Mouse (Mus musculus): Measurements from ENCODE around the gene Ier2. TPM values are rescaled to one million over a fixed set of nuclear protein-coding genes. Genes with fewer than 3 reads are reported as not detected.
A peak's percentile ranks its signal among the peaks of the same experiment; 100 is the strongest.

The Ier2 gene
- polyA plus RNA-seq, 1 experiment from 2014 or later: 20.3 TPM

DNA sequence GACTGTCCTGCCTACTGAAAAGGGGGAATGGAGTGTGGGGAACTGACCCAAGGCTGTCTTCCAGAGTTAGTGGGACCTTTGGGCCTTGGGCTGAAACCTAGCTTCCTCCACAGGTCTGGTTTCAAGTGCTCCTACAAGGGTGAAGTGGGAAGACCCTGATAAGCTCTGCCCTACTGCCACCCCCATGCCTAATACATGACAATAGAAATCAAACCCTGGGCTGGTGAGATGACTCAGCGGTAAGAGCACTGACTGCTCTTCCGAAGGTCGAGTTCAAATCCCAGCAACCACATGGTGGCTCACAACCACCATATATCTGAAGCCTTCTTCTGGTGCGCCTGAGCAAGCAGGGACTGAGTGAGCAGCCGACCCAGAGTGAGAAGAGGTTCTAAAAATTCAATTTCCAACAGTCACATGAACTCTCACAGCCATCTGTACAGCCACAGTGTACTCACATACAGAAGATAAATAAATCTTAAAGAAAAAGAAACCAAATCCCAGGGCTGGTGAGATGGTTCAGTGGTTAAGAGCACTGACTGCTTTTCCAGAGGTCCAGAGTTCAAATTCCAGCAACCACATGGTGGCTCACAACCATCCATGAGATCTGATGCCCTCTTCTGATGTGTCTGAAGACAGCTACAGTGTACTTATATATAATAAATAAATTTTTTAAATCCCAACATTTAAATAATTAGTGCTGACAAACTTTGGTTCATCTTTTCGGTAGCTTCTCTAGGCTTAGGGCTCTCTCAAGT is 6.3 kb upstream of the Ier2 start:
- no peak for ATAC-seq (ENCODE audit: low FRiP score)

GRCm38 (mm10) chr8:84668081-84668480 is 5.4 kb upstream of the Ier2 start:
- Histone ChIP-seq H3K9ac (replicated peaks) (no peak overlapping the region), H3K27me3 (replicated peaks) (no peaks in the 10 kb centered on the region), H3K4me3 (replicated peaks) (no peak overlapping the region), H3K27ac (replicated peaks) (no peak overlapping the region), H3K4me1 (peaks cover 23% of the 10 kb centered on the region), H3K9me3 (replicated peaks) (no peaks in the 10 kb centered on the region), H3K4me2 (no peak overlapping the region), H3K36me3 (peaks cover 22% of the 10 kb centered on the region)
- ATAC-seq (ENCODE audit: low FRiP score): no peak
- 86% methylated on average over 1 of the region's 1 CpGs for WGBS

More for the DNA sequence above, 6.3 kb upstream of the Ier2 start:
- H3K9me3 ChIP-seq (replicated peaks): no peaks in the 10 kb centered on the region
- 87% methylated on average over 6 of the region's 6 CpGs for WGBS
- no peak overlapping the region for H3K4me2 ChIP-seq
- no peak overlapping the region for H3K27ac ChIP-seq (replicated peaks)
- no peak overlapping the region for H3K4me3 ChIP-seq (replicated peaks)
- peaks cover 18% of the 10 kb centered on the region for H3K4me1 ChIP-seq
- no peaks in the 10 kb centered on the region for H3K27me3 ChIP-seq (replicated peaks)
- H3K36me3 ChIP-seq: peaks cover 29% of the 10 kb centered on the region
- no peak overlapping the region for H3K9ac ChIP-seq (replicated peaks)

DNA sequence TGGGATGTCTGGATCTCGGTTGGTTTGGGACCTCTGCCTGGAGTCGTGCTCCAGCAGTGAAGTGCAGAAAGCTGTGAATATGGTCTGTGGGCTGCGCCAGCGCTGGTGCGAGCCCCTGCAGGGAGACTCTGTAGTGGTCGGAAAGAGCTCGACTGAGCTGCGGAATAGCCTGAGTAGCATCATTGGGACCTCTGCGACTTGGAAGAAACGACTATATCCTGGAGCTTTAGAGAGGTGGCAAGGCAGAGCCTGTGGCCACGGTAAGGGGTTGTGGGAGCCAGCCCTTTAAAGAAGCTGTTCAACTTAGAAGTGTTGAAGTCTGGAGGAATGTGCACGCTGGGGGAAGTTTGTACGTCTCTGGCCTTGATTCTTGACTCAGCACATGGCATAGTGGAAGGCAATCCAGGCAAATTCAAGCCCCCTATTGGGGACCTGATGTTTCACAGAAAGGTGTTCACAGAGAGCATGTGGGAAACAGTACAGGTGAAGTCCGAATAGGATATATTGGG is 2.8 kb upstream of the Ier2 start:
- peaks cover 44% of the 10 kb centered on the region for H3K4me1 ChIP-seq
- peak overlapping the region; percentile 66 for H3K4me3 ChIP-seq (replicated peaks)
- H3K4me2 ChIP-seq: peak overlapping the region; percentile 73
- peak; percentile 7 for ATAC-seq (ENCODE audit: low FRiP score)
- H3K9ac ChIP-seq (replicated peaks): peak overlapping the region; percentile 81
- H3K36me3 ChIP-seq: peaks cover 10% of the 10 kb centered on the region
- 3% methylated on average over 14 of the region's 14 CpGs for WGBS
- peak overlapping the region; percentile 91 for H3K27ac ChIP-seq (replicated peaks)
- H3K27me3 ChIP-seq (replicated peaks): no peaks in the 10 kb centered on the region
- no peaks in the 10 kb centered on the region for H3K9me3 ChIP-seq (replicated peaks)

- Histone ChIP-seq H3K4me1 (peaks cover 51% of the 10 kb centered on the region), H3K9ac (replicated peaks) (peak overlapping the region; percentile 81), H3K9me3 (replicated peaks) (no peaks in the 10 kb centered on the region)
Measured at GRCm38 (mm10) chr8:84664566-84665384, 2.1 kb upstream of the Ier2 start.

GRCm38 (mm10) chr8:84663483-84664327 is 1.1 kb upstream of the Ier2 start:
- WGBS: 3% methylated on average over 43 of the region's 43 CpGs
- Histone ChIP-seq H3K4me1 (peaks cover 55% of the 10 kb centered on the region), H3K4me3 (replicated peaks) (peak overlapping the region; percentile 66), H3K36me3 (peaks cover 3% of the 10 kb centered on the region; the same call in 1 of the 2 replicates), H3K27ac (replicated peaks) (peak overlapping the region; percentile 91), H3K9ac (replicated peaks) (peak overlapping the region; percentile 81), H3K27me3 (replicated peaks) (no peaks in the 10 kb centered on the region), H3K4me2 (peak overlapping the region; percentile 73), H3K9me3 (replicated peaks) (no peaks in the 10 kb centered on the region)
- peak; percentile 80 for ATAC-seq (ENCODE audit: low FRiP score)

More at GRCm38 (mm10) chr8:84664566-84665384, 2.1 kb upstream of the Ier2 start:
- peak overlapping the region; percentile 73 for H3K4me2 ChIP-seq
- WGBS: under 1% methylated on average over 29 of the region's 29 CpGs
- H3K36me3 ChIP-seq: peaks cover 4% of the 10 kb centered on the region
- ATAC-seq (ENCODE audit: low FRiP score): peak; percentile 69
- H3K27ac ChIP-seq (replicated peaks): peak overlapping the region; percentile 91
- no peaks in the 10 kb centered on the region for H3K27me3 ChIP-seq (replicated peaks)
- H3K4me3 ChIP-seq (replicated peaks): peak overlapping the region; percentile 66

GRCm38 (mm10) chr8:84661961-84662571 is 586 bp downstream of the Ier2 start:
- H3K36me3 ChIP-seq: no peaks in the 10 kb centered on the region
- WGBS: under 1% methylated on average over 61 of the region's 61 CpGs
- peak overlapping the region; percentile 73 for H3K4me2 ChIP-seq
- peaks cover 58% of the 10 kb centered on the region for H3K4me1 ChIP-seq
- ATAC-seq (ENCODE audit: low FRiP score): peak; percentile 1; the same call in 1 of the 2 replicates
- peak overlapping the region; percentile 85 for H3K27ac ChIP-seq (replicated peaks)
- H3K27me3 ChIP-seq (replicated peaks): no peaks in the 10 kb centered on the region
- H3K4me3 ChIP-seq (replicated peaks): peak overlapping the region; percentile 66
- no peaks in the 10 kb centered on the region for H3K9me3 ChIP-seq (replicated peaks)
- H3K9ac ChIP-seq (replicated peaks): peak overlapping the region; percentile 70

- Histone ChIP-seq H3K4me3 (replicated peaks) (peak overlapping the region; percentile 66), H3K4me1 (peaks cover 58% of the 10 kb centered on the region), H3K9me3 (replicated peaks) (no peaks in the 10 kb centered on the region), H3K36me3 (no peaks in the 10 kb centered on the region), H3K27ac (replicated peaks) (peak overlapping the region; percentile 85), H3K4me2 (peak overlapping the region; percentile 73), H3K9ac (replicated peaks) (peak overlapping the region; percentile 70), H3K27me3 (replicated peaks) (0 out of 2 replicates have a peak, but pooled peaks cover 3% of the 10 kb centered on the region)
- ATAC-seq (ENCODE audit: low FRiP score): no peak
- WGBS: 1% methylated on average over 24 of the region's 24 CpGs
Measured at GRCm38 (mm10) chr8:84661458-84661871, 1.2 kb downstream of the Ier2 start.

- Histone ChIP-seq H3K9me3 (replicated peaks) (no peaks in the 10 kb centered on the region), H3K4me2 (peak overlapping the region; percentile 73), H3K4me1 (peaks cover 58% of the 10 kb centered on the region), H3K27me3 (replicated peaks) (0 out of 2 replicates have a peak, but pooled peaks cover 3% of the 10 kb centered on the region), H3K27ac (replicated peaks) (peak overlapping the region; percentile 85), H3K9ac (replicated peaks) (peak overlapping the region; percentile 70), H3K36me3 (no peaks in the 10 kb centered on the region), H3K4me3 (replicated peaks) (peak overlapping the region; percentile 66)
- WGBS: 3% methylated on average over 20 of the region's 20 CpGs
- ATAC-seq (ENCODE audit: low FRiP score): no peak
Measured at GRCm38 (mm10) chr8:84660819-84661457, 1.7 kb downstream of the Ier2 start.

- Histone ChIP-seq H3K4me1 (peaks cover 56% of the 10 kb centered on the region), H3K9ac (replicated peaks) (peak overlapping the region; percentile 70; the same call in 1 of the 2 replicates), H3K4me2 (peak overlapping the region; percentile 73), H3K27me3 (replicated peaks) (0 out of 2 replicates have a peak, but pooled peaks cover 3% of the 10 kb centered on the region), H3K36me3 (no peaks in the 10 kb centered on the region), H3K27ac (replicated peaks) (peak overlapping the region; percentile 85), H3K9me3 (replicated peaks) (no peaks in the 10 kb centered on the region), H3K4me3 (replicated peaks) (peak overlapping the region; percentile 66)
- no peak for ATAC-seq (ENCODE audit: low FRiP score)
- 3% methylated on average over 33 of the region's 33 CpGs for WGBS
Measured at GRCm38 (mm10) chr8:84659936-84660818, 2.5 kb downstream of the Ier2 start.

All from neural tube, embryonic 15.5 days (tissue).